Mouse (Mus musculus): Measurements from ENCODE around the gene Scamp2. TPM values are rescaled to one million over a fixed set of nuclear protein-coding genes. Genes with fewer than 3 reads are reported as not detected.

The Scamp2 gene
- polyA plus RNA-seq, 1 experiment from 2014 or later: 54.2 TPM

DNA sequence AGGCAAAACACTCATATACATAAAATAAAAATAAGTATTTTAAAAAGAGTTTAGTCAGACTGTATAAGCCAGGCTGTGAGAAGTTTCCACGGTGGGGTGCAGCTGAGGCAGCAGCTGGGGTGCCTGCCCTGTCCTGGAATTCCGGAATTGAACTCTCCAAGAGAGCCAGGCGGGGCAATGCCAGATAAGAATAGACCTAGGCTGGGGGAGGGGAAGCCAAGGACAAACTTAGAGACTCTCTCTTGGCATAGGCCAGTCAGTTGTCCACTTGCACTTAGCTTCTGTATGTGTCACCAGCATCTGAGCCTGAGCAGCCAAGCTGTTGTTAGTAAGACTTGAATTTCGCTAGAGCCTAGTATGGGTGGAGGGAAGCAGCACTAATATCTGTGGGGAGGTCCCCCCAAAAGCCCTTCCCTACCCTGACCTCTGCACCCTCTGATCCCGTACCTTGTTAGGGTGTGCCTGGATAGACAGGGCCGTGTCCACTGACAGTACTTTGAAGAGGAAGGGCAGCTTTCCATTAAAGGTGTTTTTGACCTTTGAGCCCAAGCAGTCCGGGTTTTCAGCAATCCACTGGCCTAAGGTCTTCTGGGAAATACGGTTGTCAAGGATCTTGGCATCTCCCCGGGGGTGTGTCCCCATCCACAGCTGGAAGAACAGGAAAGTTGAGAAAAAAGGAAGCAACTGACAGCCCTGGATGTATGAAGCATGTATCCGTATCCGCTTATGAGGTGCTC is 10.4 kb upstream of the Scamp2 start:
- no peak overlapping the region for H3K4me2 ChIP-seq
- H3K4me1 ChIP-seq (ENCODE audit: insufficient read depth): peaks cover 6% of the 10 kb centered on the region; the same call in 1 of the 2 replicates
- DNase-seq (no peak), ATAC-seq (ENCODE audit: insufficient read depth) (no peak)
- H3K27me3 ChIP-seq (ENCODE audit: insufficient read depth, low read length): no peaks in the 10 kb centered on the region
- TF ChIP-seq CTCF (IDR thresholded peaks at IDR 0.05; ENCODE audit: low read depth): no peak
- H3K4me3 ChIP-seq (ENCODE audit: low read depth, low read length): no peak overlapping the region
- no peak overlapping the region for H3K9ac ChIP-seq
- H3K9me3 ChIP-seq (ENCODE audit: low read depth, low read length): no peaks in the 10 kb centered on the region
- 76% methylated on average over 11 of the region's 11 CpGs for WGBS
- no peak overlapping the region for H3K27ac ChIP-seq (ENCODE audit: low read depth)
- H3K36me3 ChIP-seq (ENCODE audit: insufficient read depth): peaks cover 54% of the 10 kb centered on the region

DNA sequence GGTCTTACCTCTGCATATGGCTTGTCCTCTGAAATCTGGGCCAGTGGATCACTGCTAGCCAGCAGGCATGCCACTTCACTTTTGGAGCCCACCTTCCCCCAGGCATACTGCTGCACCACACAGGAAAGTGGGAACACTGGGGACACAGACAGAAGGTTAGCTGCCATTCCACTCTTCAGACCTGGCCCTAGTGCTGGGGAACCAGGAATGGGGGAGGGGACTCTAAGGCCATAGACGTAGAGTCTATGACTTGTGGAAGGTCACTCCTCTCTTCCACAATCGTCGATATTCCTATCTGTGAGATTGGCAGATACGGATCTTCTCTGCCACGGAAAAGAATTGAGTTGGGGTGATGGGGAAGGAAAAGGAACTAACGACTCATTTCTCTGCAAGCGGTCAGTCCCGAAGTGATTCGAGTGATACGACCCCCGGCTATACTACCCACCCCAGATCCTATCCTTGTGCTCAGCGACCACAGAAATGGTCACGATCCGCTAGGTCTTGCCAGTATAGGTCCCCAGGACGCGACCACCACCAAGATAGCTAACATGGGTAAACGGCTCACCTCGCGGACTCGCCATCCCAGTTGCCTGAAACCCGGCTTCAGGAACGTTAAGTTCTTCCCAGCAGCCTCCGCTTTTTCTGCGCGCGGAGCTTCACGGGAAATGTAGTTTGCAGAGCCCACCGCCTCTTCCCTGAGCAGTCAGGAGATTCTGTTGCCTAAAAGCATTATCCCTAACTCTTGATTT is 8.4 kb upstream of the Scamp2 start, which contains the start of gene Mpi:
TSS of gene Mpi (minus strand) at position 625 of the 749 bp plus-strand sequence.
- WGBS: 1% methylated on average over 28 of the region's 28 CpGs
- Histone ChIP-seq H3K4me1 (ENCODE audit: insufficient read depth) (peaks cover 6% of the 10 kb centered on the region; the same call in 1 of the 2 replicates), H3K9me3 (ENCODE audit: low read depth, low read length) (no peaks in the 10 kb centered on the region), H3K36me3 (ENCODE audit: insufficient read depth) (peaks cover 34% of the 10 kb centered on the region), H3K4me2 (peak within 1 kb of the TSS; percentile 77), H3K27ac (ENCODE audit: low read depth) (no peak within 1 kb of the TSS), H3K27me3 (ENCODE audit: insufficient read depth, low read length) (no peaks in the 10 kb centered on the region), H3K4me3 (ENCODE audit: low read depth, low read length) (peak within 1 kb of the TSS; percentile 70), H3K9ac (peak within 1 kb of the TSS; percentile 68)
- ATAC-seq (ENCODE audit: insufficient read depth) (peak; percentile 64; the same call in 1 of the 2 replicates), DNase-seq (peak; percentile 87)
- no peak for TF ChIP-seq CTCF (IDR thresholded peaks at IDR 0.05; ENCODE audit: low read depth)

DNA sequence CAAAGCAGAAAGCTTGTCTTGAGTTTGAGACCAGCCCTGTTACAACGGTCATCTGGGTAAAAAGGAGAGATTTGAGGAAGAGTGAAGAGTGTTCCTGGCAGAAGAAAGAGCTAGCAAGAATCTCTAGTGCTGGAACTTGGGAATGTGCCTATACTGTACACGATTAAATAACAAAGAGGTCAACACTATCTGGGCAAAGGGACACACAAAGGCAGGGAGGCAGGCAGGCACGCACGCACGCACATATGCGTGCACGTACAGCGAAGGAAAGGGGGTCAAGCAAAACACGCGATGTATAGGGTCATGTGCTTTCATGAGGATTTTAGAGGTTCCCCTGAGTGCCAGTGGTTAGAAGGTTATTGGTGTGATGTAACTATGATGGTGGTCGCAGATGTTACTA is 7.6 kb upstream of the Scamp2 start:
- Histone ChIP-seq H3K4me2 (no peak overlapping the region), H3K9me3 (ENCODE audit: low read depth, low read length) (no peaks in the 10 kb centered on the region), H3K27ac (ENCODE audit: low read depth) (no peak overlapping the region), H3K27me3 (ENCODE audit: insufficient read depth, low read length) (no peaks in the 10 kb centered on the region), H3K36me3 (ENCODE audit: insufficient read depth) (peaks cover 26% of the 10 kb centered on the region), H3K4me3 (ENCODE audit: low read depth, low read length) (no peak overlapping the region), H3K9ac (no peak overlapping the region), H3K4me1 (ENCODE audit: insufficient read depth) (peaks cover 6% of the 10 kb centered on the region; the same call in 1 of the 2 replicates)
- ATAC-seq (ENCODE audit: insufficient read depth) (0 out of 2 replicates have a peak, but pooled peaks have one; percentile 19), DNase-seq (no peak)
- TF ChIP-seq CTCF (IDR thresholded peaks at IDR 0.05; ENCODE audit: low read depth): no peak
- WGBS: 76% methylated on average over 11 of the region's 11 CpGs

DNA sequence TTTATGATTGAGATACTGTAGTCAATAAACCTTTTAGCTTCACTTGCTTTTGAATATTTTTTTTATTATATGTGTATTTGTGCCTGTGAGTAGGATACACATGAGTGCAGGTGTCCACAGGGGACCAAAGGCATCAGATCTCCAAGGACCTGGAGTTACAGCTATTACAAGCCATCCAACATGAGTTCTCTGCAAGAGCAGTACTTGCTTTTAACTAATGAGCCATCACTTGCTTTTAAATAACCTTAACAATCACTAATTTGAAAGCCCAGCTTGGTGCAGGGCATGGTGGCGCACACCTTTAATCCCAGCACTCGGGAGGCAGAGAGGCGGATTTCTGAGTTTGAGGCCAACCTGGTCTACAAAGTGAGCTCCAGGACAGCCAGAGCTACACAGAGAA is 6.0 kb upstream of the Scamp2 start:
- no peaks in the 10 kb centered on the region for H3K9me3 ChIP-seq (ENCODE audit: low read depth, low read length)
- H3K27ac ChIP-seq (ENCODE audit: low read depth): no peak overlapping the region
- ATAC-seq (ENCODE audit: insufficient read depth): no peak
- DNase-seq: no peak
- whole genome bisulfite sequencing: 49% methylated on average over 3 of the region's 3 CpGs
- no peak for TF ChIP-seq CTCF (IDR thresholded peaks at IDR 0.05; ENCODE audit: low read depth)
- 0 out of 2 replicates have a peak, but pooled peaks cover 11% of the 10 kb centered on the region for H3K36me3 ChIP-seq (ENCODE audit: insufficient read depth)
- H3K27me3 ChIP-seq (ENCODE audit: insufficient read depth, low read length): no peaks in the 10 kb centered on the region
- H3K4me3 ChIP-seq (ENCODE audit: low read depth, low read length): no peak overlapping the region
- peaks cover 6% of the 10 kb centered on the region; the same call in 1 of the 2 replicates for H3K4me1 ChIP-seq (ENCODE audit: insufficient read depth)
- H3K9ac ChIP-seq: no peak overlapping the region
- no peak overlapping the region for H3K4me2 ChIP-seq

DNA sequence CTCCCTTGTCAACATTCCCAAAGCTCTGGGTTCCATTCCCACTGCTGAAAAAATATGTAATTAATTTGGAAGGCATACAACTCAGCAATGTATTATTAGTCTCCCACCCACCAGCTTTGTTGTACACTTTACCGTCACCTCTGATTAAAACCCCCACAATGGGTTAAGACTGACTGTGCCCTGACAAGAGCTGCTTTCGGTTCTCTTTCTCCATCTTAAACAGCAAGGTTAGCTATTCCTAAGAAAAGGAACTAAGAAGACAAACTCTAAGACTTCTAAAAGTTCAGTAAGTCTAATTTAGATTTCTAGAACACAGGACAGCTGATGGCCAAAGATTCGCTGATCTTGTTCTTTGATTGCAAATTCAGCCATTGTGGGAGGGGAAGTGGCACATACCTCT is 3.5 kb upstream of the Scamp2 start:
- Histone ChIP-seq H3K4me2 (no peak overlapping the region), H3K27ac (ENCODE audit: low read depth) (no peak overlapping the region), H3K27me3 (ENCODE audit: insufficient read depth, low read length) (no peaks in the 10 kb centered on the region), H3K4me3 (ENCODE audit: low read depth, low read length) (no peak overlapping the region), H3K4me1 (ENCODE audit: insufficient read depth) (peaks cover 7% of the 10 kb centered on the region), H3K9me3 (ENCODE audit: low read depth, low read length) (no peaks in the 10 kb centered on the region), H3K36me3 (ENCODE audit: insufficient read depth) (no peaks in the 10 kb centered on the region), H3K9ac (no peak overlapping the region)
- TF ChIP-seq CTCF (IDR thresholded peaks at IDR 0.05; ENCODE audit: low read depth): no peak
- WGBS: 78% methylated on average over 3 of the region's 3 CpGs
- ATAC-seq (ENCODE audit: insufficient read depth) (no peak), DNase-seq (no peak)

DNA sequence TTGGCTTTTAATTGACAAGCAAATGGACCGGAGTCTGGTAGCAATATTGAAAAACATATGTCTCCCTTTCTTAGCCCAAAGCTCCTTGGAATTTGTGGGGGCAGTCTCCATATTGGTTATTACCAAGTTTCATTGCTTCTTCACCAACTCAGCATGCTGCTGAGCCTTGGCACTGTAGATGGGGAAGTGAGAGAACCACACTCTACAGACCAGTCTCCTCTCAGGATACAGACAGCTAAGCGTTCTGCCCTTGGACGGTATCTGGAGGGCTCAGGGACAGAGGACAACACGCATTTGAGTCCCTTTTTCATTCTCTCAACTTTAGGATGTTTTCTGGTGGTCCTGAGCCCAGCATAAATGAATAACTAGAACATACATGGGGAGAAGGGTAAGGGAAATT is 2.1 kb upstream of the Scamp2 start:
- H3K9me3 ChIP-seq (ENCODE audit: low read depth, low read length): no peaks in the 10 kb centered on the region
- DNase-seq: no peak
- H3K4me3 ChIP-seq (ENCODE audit: low read depth, low read length): no peak overlapping the region
- WGBS: 90% methylated on average over 4 of the region's 4 CpGs
- no peak overlapping the region for H3K27ac ChIP-seq (ENCODE audit: low read depth)
- H3K36me3 ChIP-seq (ENCODE audit: insufficient read depth): no peaks in the 10 kb centered on the region
- no peak overlapping the region for H3K9ac ChIP-seq
- no peaks in the 10 kb centered on the region for H3K27me3 ChIP-seq (ENCODE audit: insufficient read depth, low read length)
- ATAC-seq (ENCODE audit: insufficient read depth): no peak
- H3K4me1 ChIP-seq (ENCODE audit: insufficient read depth): peaks cover 7% of the 10 kb centered on the region
- H3K4me2 ChIP-seq: no peak overlapping the region
- no peak for TF ChIP-seq CTCF (IDR thresholded peaks at IDR 0.05; ENCODE audit: low read depth)

DNA sequence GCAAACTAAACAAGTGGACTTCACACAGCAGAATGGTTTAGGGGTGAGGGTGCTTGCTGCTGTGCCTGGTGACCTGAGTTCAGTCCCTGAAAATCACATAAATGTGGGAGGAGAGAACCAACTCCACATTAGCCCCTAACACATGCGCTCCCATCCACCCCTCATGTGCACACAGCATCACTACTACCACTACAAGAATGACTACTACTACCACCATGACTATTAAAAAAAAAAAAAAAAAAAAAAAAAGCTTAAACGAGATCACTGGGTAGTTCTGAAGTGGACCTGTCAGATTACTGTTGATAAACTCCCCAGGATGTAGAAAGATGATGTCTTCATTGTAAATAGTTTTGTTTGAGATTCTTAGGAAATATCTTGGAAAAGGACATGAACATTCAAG is 1.2 kb upstream of the Scamp2 start:
- H3K4me2 ChIP-seq: no peak overlapping the region
- no peak overlapping the region for H3K4me3 ChIP-seq (ENCODE audit: low read depth, low read length)
- H3K9ac ChIP-seq: no peak overlapping the region
- no peaks in the 10 kb centered on the region for H3K27me3 ChIP-seq (ENCODE audit: insufficient read depth, low read length)
- H3K9me3 ChIP-seq (ENCODE audit: low read depth, low read length): no peaks in the 10 kb centered on the region
- WGBS: 70% methylated on average over 2 of the region's 2 CpGs
- H3K27ac ChIP-seq (ENCODE audit: low read depth): no peak overlapping the region
- DNase-seq (no peak), ATAC-seq (ENCODE audit: insufficient read depth) (no peak)
- H3K4me1 ChIP-seq (ENCODE audit: insufficient read depth): peaks cover 7% of the 10 kb centered on the region
- no peaks in the 10 kb centered on the region for H3K36me3 ChIP-seq (ENCODE audit: insufficient read depth)
- TF ChIP-seq CTCF (IDR thresholded peaks at IDR 0.05; ENCODE audit: low read depth): no peak
